Mouse (Mus musculus) spleen, adult 2 months (tissue): Measurements from ENCODE around the gene Nos3.

Source experiments
- CTCF ChIP-seq: fragments of 200-500 bp; IDR thresholded peaks from 2 replicates; pipeline ENCODE4 v1.5.1; 2011; ENCODE audit warnings: mild to moderate bottlenecking, inconsistent platforms; ENCODE audit not compliant: insufficient read depth, insufficient read length, insufficient replicate concordance; ENCODE audit errors: extremely low read depth
- POLR2A ChIP-seq: fragments of 200-500 bp; IDR thresholded peaks from 2 replicates; pipeline ENCODE4 v1.6.1; 2011; ENCODE audit warnings: low read depth, low read length, inconsistent platforms

GRCm38 (mm10) chr5:24334749-24335148 is 29.9 kb upstream of the Nos3 start:
- TF ChIP-seq CTCF (no peak), POLR2A (no peak)
